Mouse (Mus musculus) liver, adult 2 months (tissue): Measurements from ENCODE around the gene Cript. TPM values are rescaled to one million over a fixed set of nuclear protein-coding genes. Genes with fewer than 3 reads are reported as not detected.

Experiments used
- DNase-seq: peaks from one replicate; pipeline ENCODE4 v3.0.0-alpha.2; 2011; ENCODE audit warnings: low read depth, low spot score; ENCODE audit errors: extremely low read depth
- H3K27ac ChIP-seq: fragments of 200-500 bp; replicated peaks from 2 replicates; pipeline ENCODE4 v1.5.1; 2012; ENCODE audit warnings: low read depth, mild to moderate bottlenecking, control low read depth, inconsistent platforms, low read length; ENCODE audit not compliant: insufficient read depth
- H3K27me3 ChIP-seq: fragments of 200-500 bp; 2 replicates; pipeline ENCODE4 v1.6.1; 2012; ENCODE audit warnings: mild to moderate bottlenecking, moderate library complexity, low read length, inconsistent platforms; ENCODE audit not compliant: control insufficient read depth, insufficient read depth
- H3K36me3 ChIP-seq: fragments of 200-500 bp; 2 replicates; pipeline ENCODE4 v1.6.1; 2012; ENCODE audit warnings: low read length, inconsistent platforms; ENCODE audit not compliant: control insufficient read depth, insufficient read depth
- H3K4me1 ChIP-seq: fragments of 200-500 bp; 2 replicates; pipeline ENCODE4 v1.6.1; 2011; ENCODE audit warnings: low read length; ENCODE audit not compliant: control insufficient read depth, insufficient read depth
- H3K4me3 ChIP-seq: fragments of 200-500 bp; 2 replicates; pipeline ENCODE4 v1.5.1; 2011; ENCODE audit warnings: low read depth, mild to moderate bottlenecking, control low read depth, low read length, moderate library complexity; ENCODE audit not compliant: insufficient read depth
- H3K79me2 ChIP-seq: fragments of 200-500 bp; 2 replicates; pipeline ENCODE4 v1.6.1; 2012; ENCODE audit warnings: inconsistent platforms, mild to moderate bottlenecking, low read length, moderate library complexity; ENCODE audit not compliant: control insufficient read depth, insufficient read depth
- H3K9ac ChIP-seq: fragments of 200-500 bp; 2 replicates; pipeline ENCODE4 v1.6.1; 2012; ENCODE audit warnings: low read depth, mild to moderate bottlenecking, control low read depth, inconsistent platforms, low read length
- CTCF ChIP-seq: fragments of 200-500 bp; IDR thresholded peaks from 2 replicates; pipeline ENCODE4 v1.5.1; 2011; ENCODE audit warnings: low read depth, low read length, control low read depth
- POLR2A ChIP-seq: fragments of 200-500 bp; IDR thresholded peaks from 2 replicates; pipeline ENCODE4 v1.6.1; 2011; ENCODE audit warnings: low read length, control low read depth; ENCODE audit not compliant: insufficient read depth; ENCODE audit errors: extremely low read depth
- WGBS: fragments of 180-500 bp; shearing (Covaris S2); methylation state at CpG from one replicate; pipeline ENCODE4 v1.1.7; 2018; 5-methylcytosine and 5-hydroxymethylcytosine counted together
- polyA plus RNA-seq: library from polyadenylated mRNA; depleted of rRNA; stranded (reverse); fragments of >200 nt; gene quantifications from 2 replicates; pipeline ENCODE4 v1.2.3, GENCODE M21; 2012
- total RNA-seq: library from RNA; depleted of rRNA; stranded (reverse); fragments of >200 nt; gene quantifications from 2 replicates; pipeline ENCODE4 v1.2.3, GENCODE M21; 2014

Cript gene
- total and polyA plus RNA-seq, 2 experiments, result 7.4 to 26.9 TPM

DNA sequence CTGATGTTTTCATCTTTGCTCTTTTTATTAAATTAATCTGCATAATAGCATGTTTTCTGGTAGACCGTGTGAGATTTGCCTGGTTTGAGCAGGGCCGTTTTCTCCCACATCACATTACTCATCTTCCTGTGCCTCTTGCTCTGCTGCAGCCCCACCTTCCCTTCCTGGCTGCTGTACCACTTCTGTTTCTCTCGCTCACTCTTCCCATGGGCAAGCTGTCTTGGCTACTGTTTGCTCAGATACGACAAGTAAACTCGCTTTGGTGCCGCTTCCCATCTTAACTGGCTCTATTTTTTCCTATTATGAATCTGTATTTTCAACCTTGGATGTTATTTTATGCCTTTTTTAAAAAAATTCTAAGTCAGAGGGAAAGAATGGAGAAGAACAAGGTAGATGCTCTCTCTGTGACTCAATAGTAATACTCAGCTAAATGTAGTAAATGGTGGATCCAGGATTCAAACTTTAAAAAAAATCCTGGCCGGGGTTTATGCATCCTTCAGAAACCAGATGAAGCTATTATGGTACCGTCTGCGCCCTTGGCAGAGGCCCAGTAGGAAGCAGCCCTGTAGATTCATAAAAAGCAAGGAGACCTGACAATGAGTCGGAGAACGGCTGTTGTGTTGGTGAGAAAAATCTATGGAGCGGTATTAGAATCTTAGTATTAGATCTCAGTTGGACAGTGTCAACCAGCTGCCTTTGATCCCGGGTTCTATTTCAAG, 13.9 kb upstream of the Cript start:
- H3K27ac ChIP-seq, result no peak overlapping the region
- DNase-seq, result no peak
- H3K9ac ChIP-seq, result no peak overlapping the region
- no peaks in the 10 kb centered on the region for H3K4me1 ChIP-seq
- WGBS, result 90% methylated on average over 13 of the region's 13 CpGs
- H3K79me2 ChIP-seq, result no peaks in the 10 kb centered on the region
- no peaks in the 10 kb centered on the region for H3K27me3 ChIP-seq
- H3K36me3 ChIP-seq, result no peaks in the 10 kb centered on the region
- no peak overlapping the region for H3K4me3 ChIP-seq
- TF ChIP-seq CTCF, result no peak
- no peak for TF ChIP-seq POLR2A

- Histone ChIP-seq H3K4me1 (peaks cover 3% of the 10 kb centered on the region; the same call in 1 of the 2 replicates), H3K79me2 (no peaks in the 10 kb centered on the region), H3K27ac (no peak overlapping the region), H3K27me3 (no peaks in the 10 kb centered on the region), H3K4me3 (no peak overlapping the region), H3K9ac (no peak overlapping the region), H3K36me3 (peaks cover 3% of the 10 kb centered on the region; the same call in 1 of the 2 replicates)
- 42% methylated on average over 5 of the region's 5 CpGs for WGBS
- no peak for DNase-seq
- no peak for TF ChIP-seq CTCF
- no peak for TF ChIP-seq POLR2A
Observed at GRCm38 (mm10) chr17:87019692-87020091, 5.7 kb upstream of the Cript start.

GRCm38 (mm10) chr17:87024491-87025242, 683 bp upstream of the Cript start:
- Histone ChIP-seq H3K79me2 (no peaks in the 10 kb centered on the region), H3K9ac (peak overlapping the region; percentile 68), H3K27me3 (no peaks in the 10 kb centered on the region), H3K27ac (no peak overlapping the region), H3K36me3 (peaks cover 5% of the 10 kb centered on the region; the same call in 1 of the 2 replicates), H3K4me1 (peaks cover 3% of the 10 kb centered on the region; the same call in 1 of the 2 replicates), H3K4me3 (peak overlapping the region; percentile 78)
- no peak for DNase-seq
- WGBS, result 2% methylated on average over 55 of the region's 55 CpGs
- TF ChIP-seq POLR2A (no peak), CTCF (no peak)

DNA sequence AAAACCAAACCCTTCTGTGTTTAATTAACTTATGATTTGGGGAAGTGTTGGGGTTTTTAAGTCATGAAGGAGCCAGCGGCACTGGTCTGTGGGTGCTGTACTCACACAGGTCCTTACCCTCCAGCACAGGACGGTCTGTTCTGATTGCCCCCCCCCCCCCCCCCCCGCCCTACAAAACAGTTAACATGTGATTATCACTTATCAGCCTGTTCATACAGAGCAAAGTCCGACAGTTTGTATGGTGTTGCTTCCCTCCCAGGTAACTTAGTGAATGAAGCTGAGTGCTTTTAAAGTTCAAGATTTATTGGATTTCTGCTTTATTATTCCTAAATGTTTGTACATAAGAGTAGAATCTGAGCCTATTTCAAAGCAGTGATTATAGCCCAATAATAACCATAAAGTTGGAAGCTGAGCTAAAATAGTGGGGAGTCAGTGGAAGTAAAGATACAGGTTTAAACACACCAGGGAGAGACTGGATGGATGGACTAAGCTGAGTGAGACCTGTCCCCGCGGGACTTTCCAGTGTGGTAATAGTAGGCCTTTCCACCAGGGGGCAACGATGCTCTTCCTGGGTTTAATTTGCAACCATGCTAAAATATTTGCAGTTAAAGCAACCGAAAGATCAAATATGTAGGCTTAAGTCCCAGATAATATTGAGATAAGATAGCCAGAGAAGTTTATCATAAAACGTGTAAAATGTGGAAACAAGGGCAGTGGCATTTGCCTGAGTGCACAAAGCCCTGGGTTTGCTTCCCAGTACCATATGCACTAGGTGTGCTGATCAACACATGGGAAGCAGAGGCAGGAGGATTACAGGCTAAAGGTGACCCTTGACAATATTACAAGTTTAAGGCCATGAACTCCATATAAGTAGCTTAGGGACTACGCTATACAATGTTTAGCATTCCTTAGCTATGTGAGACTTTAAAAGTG, 11.1 kb downstream of the Cript start:
- Histone ChIP-seq H3K27me3 (no peaks in the 10 kb centered on the region), H3K4me3 (no peak overlapping the region), H3K79me2 (no peaks in the 10 kb centered on the region), H3K36me3 (peaks cover 16% of the 10 kb centered on the region), H3K9ac (no peak overlapping the region), H3K27ac (peak overlapping the region; percentile 47; the same call in 1 of the 2 replicates), H3K4me1 (no peaks in the 10 kb centered on the region; the same call in 1 of the 2 replicates)
- peak; percentile 62 for DNase-seq
- TF ChIP-seq CTCF, result peak; percentile 64
- no peak for TF ChIP-seq POLR2A
- WGBS, result 19% methylated on average over 10 of the region's 10 CpGs

DNA sequence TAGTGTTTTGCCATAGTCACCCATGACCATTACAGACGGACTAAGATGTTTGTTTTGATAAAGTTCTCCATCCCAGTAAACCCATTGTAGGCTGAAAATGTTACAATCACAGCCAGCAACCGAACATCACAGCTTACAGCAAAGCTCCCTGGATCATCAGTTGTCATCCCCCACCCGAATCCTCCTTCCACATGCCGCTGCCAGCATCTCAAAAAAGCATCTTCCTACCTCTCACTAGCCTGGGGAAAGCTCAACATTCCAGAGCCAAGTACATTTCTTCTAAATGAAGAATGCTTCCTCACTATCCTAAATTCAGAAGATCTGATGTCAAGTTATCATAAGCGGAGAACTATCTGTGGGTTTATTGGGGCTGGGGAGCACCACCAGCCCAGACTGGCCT, 13.1 kb downstream of the Cript start:
- Histone ChIP-seq H3K4me3 (no peak overlapping the region), H3K9ac (no peak overlapping the region), H3K27me3 (no peaks in the 10 kb centered on the region), H3K79me2 (no peaks in the 10 kb centered on the region), H3K27ac (no peak overlapping the region), H3K36me3 (peaks cover 13% of the 10 kb centered on the region), H3K4me1 (no peaks in the 10 kb centered on the region; the same call in 1 of the 2 replicates)
- TF ChIP-seq POLR2A, result no peak
- no peak for TF ChIP-seq CTCF
- 91% methylated on average over 5 of the region's 5 CpGs for WGBS
- no peak for DNase-seq
